Mouse (Mus musculus): ENCODE measurements around the gene S1pr3.

S1pr3 gene

DNA sequence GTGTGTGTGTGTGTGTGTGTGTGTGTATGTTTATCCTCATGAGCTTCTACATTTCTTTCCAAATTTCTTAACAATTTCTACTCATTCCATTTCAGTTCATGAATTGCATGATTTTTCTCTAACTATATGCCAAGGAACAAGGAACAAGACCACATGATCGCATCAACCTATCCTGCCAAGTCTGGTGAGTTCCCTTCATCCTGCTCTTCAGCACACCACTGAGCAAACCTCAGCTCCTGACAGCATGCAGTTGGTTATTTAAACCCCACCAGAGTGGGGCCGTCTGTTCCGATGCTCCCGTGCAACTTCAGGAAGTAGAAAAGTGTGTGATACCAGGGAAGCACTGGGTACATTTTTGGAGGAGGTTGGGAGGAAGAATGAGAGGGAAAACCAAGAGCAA lies 38.1 kb downstream of the S1pr3 start:
- DNase-seq (ENCODE audit: low spot score in 2 of 2), result no peak

DNA sequence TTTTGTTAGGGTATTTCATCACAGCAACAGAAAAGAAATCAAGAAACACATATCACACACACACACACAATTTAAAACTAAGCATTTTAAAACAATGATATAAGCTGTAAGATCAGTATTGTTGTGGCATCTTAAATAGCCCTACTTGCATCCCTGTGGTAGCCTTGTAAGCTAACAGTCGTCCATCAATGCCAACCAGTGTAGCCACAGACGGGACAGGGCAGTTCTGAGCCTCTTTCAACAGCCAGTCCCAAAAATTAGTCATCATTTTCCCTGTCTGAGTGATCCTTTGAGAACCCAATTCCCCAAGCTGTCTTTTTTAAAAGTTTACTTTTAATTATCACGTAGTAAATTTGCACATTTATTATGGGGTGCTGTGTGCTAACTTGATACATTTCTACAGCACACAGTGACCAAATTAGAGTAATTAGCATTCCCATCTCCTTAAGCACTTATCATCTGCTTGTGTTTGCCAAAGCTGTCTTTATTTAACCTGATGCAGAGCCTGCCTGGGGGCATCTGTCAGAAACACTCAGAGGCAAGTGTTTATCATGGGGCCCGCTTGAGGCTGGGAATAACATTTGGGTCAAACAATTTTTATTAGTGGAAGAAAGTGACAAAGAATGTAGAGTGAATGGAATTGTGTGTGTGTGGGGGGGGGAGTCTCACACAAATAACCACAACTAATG lies 47.9 kb downstream of the S1pr3 start:
- DNase-seq (ENCODE audit: low spot score in 2 of 2), result no peak

DNA sequence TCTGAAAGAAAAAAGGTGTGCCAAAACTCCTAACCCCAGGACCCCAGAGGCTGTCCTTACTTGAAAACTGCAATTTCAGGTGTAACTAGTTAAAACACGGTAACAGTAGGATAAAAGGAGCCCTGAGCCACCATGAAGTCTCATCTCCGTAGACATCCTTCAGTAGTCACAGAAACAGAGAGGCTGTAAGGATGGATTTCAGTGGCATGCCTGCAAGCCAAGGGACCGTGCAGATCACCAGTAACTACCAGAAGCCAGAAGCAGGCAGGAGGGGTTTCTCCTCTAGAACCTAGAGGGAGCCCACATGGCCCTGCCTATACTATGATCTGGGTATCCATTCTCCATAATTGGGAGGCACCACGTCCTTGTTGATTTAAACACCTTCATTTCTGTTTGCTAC lies 55.9 kb downstream of the S1pr3 start:
- DNase-seq (ENCODE audit: low spot score in 2 of 2), result no peak

DNA sequence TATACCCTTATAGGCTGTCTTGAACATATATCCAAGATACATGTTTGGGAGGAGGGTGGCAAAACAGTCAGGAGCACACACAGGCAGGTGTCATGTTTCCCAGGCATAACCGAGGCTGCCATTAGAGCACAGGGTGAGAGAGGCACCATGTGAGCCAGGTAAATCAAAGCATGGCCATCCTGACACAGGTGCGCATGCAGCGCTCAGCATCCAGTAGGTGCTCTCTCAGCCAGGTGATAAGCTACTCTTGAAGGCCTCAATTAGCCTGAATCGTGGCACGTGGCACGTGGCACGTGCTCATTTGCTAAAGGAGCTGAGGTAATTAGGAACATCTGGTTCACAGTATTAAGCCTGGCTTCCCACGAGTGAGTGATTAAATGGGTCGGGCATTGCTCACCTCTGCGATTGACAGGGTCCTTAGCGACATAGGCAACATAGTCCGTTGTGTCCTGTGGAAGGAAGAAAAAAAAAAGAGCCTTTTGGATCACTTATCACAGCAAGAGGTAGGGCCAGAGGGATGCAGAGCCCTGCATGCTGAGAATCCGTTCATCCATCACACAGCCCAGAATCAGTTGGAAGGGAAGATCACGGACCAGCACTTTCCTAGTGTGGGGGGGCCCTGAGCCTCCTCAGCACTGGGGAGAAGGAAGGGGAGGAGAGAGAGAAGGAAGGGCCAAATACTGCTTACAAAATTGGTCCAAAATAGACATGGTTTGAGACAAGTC lies 57.8 kb downstream of the S1pr3 start:
- no peak for DNase-seq (ENCODE audit: low spot score in 2 of 2)

DNA sequence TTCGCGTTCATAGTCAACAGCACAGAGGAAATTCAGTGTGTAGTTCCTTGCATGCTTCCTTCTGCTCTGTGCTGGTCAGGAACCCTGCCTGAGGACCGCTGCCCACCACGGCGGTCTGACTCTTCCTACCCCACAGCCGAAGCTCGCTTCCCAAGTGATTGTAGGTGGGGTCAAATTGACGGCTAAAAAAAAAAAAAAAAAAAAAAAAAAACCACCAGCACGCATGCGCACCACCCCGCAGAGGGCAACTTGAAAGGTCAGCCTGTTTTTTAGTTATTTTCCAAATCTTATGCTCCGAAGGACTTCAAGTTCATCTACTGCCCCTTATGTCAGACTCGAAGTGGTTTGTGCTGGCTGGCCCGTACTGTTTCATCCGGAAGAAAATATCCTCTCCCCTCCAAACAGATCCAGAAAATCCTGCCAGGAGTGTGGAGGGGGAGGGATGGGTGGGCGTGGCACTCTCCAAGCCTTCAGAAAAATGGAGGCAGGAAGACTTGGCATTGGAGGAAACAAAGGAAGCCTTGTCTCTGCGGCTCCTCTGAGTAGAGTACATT lies 60.3 kb downstream of the S1pr3 start:
- DNase-seq (ENCODE audit: low spot score in 2 of 2), result no peak

Data from thymus, postnatal 10 days (tissue).